Mouse (Mus musculus) olfactory bulb, adult 2 months (tissue): ENCODE data around the gene Ubr4.

ENCODE experiments used
- CTCF ChIP-seq: fragments of 200-500 bp; IDR thresholded peaks from 2 replicates; pipeline ENCODE4 v1.5.1; 2012; ENCODE audit warnings: low read depth, mild to moderate bottlenecking, low read length, moderate library complexity; ENCODE audit not compliant: insufficient read depth
- POLR2A ChIP-seq: fragments of 200-500 bp; IDR thresholded peaks from 2 replicates; pipeline ENCODE4 v1.6.1; 2012; ENCODE audit warnings: mild to moderate bottlenecking, low read depth, low read length, moderate library complexity; ENCODE audit not compliant: insufficient read depth

DNA sequence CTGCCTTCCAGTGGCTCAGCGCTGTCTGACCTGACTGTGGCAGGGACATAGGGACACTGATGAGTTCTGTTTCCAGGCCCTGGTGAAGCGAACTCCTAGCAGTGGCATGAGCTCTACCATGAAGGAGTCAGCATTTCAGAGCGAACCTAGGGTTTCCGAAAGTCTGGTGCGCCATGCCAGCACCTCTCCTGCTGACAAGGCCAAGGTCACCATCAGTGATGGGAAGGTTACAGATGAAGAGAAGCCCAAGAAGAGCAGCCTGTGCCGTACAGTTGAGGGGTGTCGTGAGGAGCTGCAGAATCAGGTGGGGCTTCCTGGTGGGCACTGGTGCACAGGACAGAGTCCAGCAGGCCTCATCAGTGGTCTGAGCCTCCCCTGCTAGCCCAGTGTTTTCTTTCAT lies 69.2 kb downstream of the Ubr4 start:
- TF ChIP-seq CTCF (no peak), POLR2A (no peak)
